ENCODE assay signal across 18 mouse cellular contexts in genomic region chr5:117457583-117457982, GRCm38 (mm10). TPM values are rescaled to one million over a fixed set of nuclear protein-coding genes. Genes with fewer than 3 reads are reported as not detected.
"Had no signal": no experiment of that assay in that cellular context is flagged by ENCODE, and none has a peak within 500 bp of the region (broad histone marks: within the 10 kb centered on the region; RNA-seq: fewer than 3 reads in every experiment).

No protein-coding gene starts in this region.

- H3K27ac ChIP-seq: limb, embryonic 10.5 days; limb, embryonic 13.5 days; macrophage; stomach, postnatal 0 days had no signal

- ATAC-seq: intestine, embryonic 16.5 days; lung, postnatal 0 days had no signal

- H3K9me3 ChIP-seq: limb, embryonic 10.5 days; limb, embryonic 13.5 days had no signal

- H3K4me1 ChIP-seq: limb, embryonic 13.5 days had no signal

- H3K9ac ChIP-seq: limb, embryonic 13.5 days; lung, embryonic 14.5 days had no signal

- H3K36me3 ChIP-seq: limb, embryonic 10.5 days; limb, embryonic 13.5 days had no signal

- H3K27me3 ChIP-seq: limb, embryonic 13.5 days had no signal

- H3K4me3 ChIP-seq: limb, embryonic 10.5 days; limb, embryonic 13.5 days had no signal

- DNase-seq: kidney, adult 18-20 months; kidney, adult 9 months; kidney, postnatal 14 days; kidney, postnatal 4 days; layer of hippocampus, adult 9-11 months; lung, embryonic 14.5 days; midbrain, embryonic 14.5 days; right cerebral cortex, adult 18-20 months; right cerebral cortex, postnatal 14 days; right cerebral cortex, postnatal 4 days; thymus, adult 2 months; thymus, postnatal 25 days had no signal

- H3K4me2 ChIP-seq: limb, embryonic 13.5 days; lung, embryonic 14.5 days had no signal

RNA-seq across cellular contexts. Expression of gene Ksr2, which starts 43.8 kb away (rescaled TPM):
- polyA plus RNA-seq: limb, embryonic 10.5 days had no signal
